Mouse (Mus musculus) heart, embryonic 12.5 days (tissue): Measurements from ENCODE around the gene Snx3. TPM values are rescaled to one million over a fixed set of nuclear protein-coding genes. Genes with fewer than 3 reads are reported as not detected.

Experiments used
- ATAC-seq: fragments of 200-750 bp; cut with Nextera tagmentation; 2 replicates; pipeline ENCODE4 v1.8.0; 2017; ENCODE audit warnings: moderate TSS enrichment, moderate library complexity; ENCODE audit not compliant: insufficient number of reproducible peaks, low FRiP score
- H3K27ac ChIP-seq: fragments of 300-500 bp; sonication (generic); 2 replicates; pipeline ENCODE4 v1.5.1; 2016; ENCODE audit warnings: mild to moderate bottlenecking, moderate library complexity; ENCODE audit not compliant: poor library complexity, severe bottlenecking
- H3K27me3 ChIP-seq: fragments of 300-500 bp; sonication (generic); replicated peaks from 2 replicates; pipeline ENCODE4 v1.6.1; 2016; ENCODE audit warnings: mild to moderate bottlenecking, moderate library complexity
- H3K36me3 ChIP-seq: fragments of 300-500 bp; sonication (generic); 2 replicates; pipeline ENCODE4 v1.6.1; 2016; ENCODE audit warnings: mild to moderate bottlenecking, moderate library complexity
- H3K4me1 ChIP-seq: fragments of 300-500 bp; sonication (generic); replicated peaks from 2 replicates; pipeline ENCODE4 v1.6.1; 2016; ENCODE audit warnings: mild to moderate bottlenecking
- H3K4me2 ChIP-seq: fragments of 300-500 bp; sonication (generic); 2 replicates; pipeline ENCODE4 v1.6.1; 2016; ENCODE audit warnings: mild to moderate bottlenecking, moderate library complexity
- H3K4me3 ChIP-seq: fragments of 300-500 bp; sonication (generic); 2 replicates; pipeline ENCODE4 v1.5.1; 2016; ENCODE audit warnings: mild to moderate bottlenecking
- H3K9ac ChIP-seq: fragments of 300-500 bp; sonication (generic); 2 replicates; pipeline ENCODE4 v1.6.1; 2016; ENCODE audit warnings: mild to moderate bottlenecking, moderate library complexity
- H3K9me3 ChIP-seq: fragments of 300-500 bp; sonication (generic); replicated peaks from 2 replicates; pipeline ENCODE4 v1.6.1; 2016; ENCODE audit warnings: mild to moderate bottlenecking, moderate library complexity
- WGBS: fragments of 180-500 bp; shearing (Covaris S2); methylation state at CpG from one replicate; pipeline ENCODE4 v1.1.7; 2016; 5-methylcytosine and 5-hydroxymethylcytosine counted together
- polyA plus RNA-seq: library from polyadenylated mRNA; unstranded; fragments of >200 nt; fragmentation: Nextera tagmentation; extraction: Ambion mirVana; gene quantifications from 2 replicates; pipeline ENCODE4 v1.2.1, GENCODE M21; 2016

Gene Snx3
- polyA plus RNA-seq, 1 experiment from 2014 or later = 353 TPM

DNA sequence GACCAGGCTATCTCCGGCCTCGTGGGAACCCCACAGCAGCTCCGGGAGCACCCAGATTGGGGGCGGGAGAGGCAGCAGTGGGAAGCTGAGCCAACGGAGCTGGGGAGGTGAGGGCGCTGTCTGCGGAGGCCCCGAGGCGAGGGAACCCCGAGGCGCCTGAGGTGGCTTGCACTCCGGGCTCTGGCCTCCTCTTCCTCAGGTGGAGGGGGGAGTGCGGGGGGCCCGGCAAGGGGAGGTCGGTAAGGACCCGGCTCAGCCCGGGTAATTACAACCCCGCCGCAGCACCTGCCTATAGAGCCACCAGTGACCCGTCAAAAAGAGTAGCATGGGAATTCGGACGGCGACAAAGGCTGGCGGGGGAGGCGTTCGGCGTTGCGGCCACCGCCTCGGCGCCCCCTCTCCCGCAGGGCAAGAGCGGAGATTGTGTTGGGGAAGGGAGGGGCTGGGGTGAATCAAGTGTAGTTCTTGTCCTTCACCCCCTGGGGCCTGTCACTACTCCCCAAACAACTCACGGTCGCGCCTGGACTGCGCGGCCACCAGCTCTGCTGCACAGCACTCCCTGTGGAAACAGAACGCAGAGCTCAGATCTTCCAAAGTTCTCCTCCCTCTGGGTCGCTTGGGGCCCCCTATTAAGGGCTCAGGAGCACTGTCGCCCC, 77.8 kb downstream of the Snx3 start:
- Histone ChIP-seq H3K9me3 (no peaks in the 10 kb centered on the region), H3K4me2 (peak overlapping the region; percentile 55), H3K4me1 (peaks cover 42% of the 10 kb centered on the region), H3K27me3 (peaks cover 91% of the 10 kb centered on the region), H3K36me3 (no peaks in the 10 kb centered on the region), H3K4me3 (peak overlapping the region; percentile 29), H3K9ac (no peak overlapping the region), H3K27ac (no peak overlapping the region)
- no peak for ATAC-seq
- WGBS = under 1% methylated on average over 39 of the region's 41 CpGs

DNA sequence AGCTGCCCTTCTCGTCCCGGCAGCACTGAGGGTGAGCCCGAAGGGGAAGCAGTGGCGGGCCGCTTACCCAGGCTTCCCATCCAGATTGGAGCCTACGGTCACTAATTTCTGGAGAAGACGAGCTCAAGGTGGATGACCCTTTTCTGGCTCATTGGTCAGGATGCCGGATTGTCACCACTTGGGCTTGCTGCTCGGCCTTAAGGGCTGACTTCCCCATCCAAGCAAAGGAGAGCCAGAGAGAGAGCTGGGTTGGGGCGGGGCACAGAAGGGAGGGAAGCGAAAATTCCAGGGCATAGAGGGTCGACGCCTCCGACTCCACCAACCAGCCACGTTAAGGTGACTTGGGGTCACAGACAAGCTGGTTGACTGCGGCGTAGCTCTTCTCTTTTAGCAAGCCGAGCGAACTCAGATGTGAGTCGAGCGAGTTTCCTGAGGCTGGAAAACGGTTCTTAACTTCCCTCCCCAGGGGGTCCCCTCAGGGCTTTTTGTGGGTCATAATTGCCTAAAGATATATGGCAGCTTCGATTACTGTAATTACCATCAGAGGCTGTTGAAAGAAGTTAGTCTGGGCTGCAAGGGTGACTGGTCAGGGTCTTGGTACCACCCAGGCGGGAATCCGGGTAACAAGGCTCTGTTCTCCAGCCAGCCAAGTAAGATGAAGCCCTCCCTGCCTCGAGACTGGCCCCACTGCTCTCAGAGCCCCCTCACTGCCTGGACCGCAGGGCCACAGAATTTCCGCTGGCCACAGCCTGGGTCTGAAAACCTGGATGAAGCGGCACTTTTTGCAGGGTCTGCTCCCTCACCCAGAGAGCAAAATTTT, 78.5 kb downstream of the Snx3 start:
- H3K36me3 ChIP-seq = no peaks in the 10 kb centered on the region
- ATAC-seq = no peak
- H3K4me1 ChIP-seq = peaks cover 42% of the 10 kb centered on the region
- no peak overlapping the region for H3K27ac ChIP-seq
- H3K4me3 ChIP-seq = peak overlapping the region; percentile 29
- peak overlapping the region; percentile 55 for H3K4me2 ChIP-seq
- peaks cover 91% of the 10 kb centered on the region for H3K27me3 ChIP-seq
- no peaks in the 10 kb centered on the region for H3K9me3 ChIP-seq
- no peak overlapping the region for H3K9ac ChIP-seq
- 2% methylated on average over 29 of the region's 29 CpGs for WGBS

DNA sequence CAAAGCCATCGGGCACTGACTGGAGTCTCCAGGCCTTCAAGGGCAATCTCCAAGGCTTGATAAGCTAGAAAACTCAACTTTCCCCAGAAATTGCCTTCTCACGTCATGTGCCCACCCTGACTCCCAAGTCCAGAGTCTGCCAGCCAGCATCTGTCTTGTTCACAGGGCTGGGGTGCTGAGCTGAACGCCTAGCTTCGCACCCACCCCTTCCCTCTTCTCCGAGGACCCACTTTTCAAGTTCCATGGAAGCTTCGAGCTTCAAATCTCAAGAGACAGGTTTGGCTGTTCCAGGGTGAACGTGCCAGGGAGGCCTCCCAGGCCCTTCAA, 79.1 kb downstream of the Snx3 start:
- Histone ChIP-seq H3K4me2 (no peak overlapping the region), H3K9me3 (no peaks in the 10 kb centered on the region), H3K27ac (no peak overlapping the region), H3K4me1 (peaks cover 42% of the 10 kb centered on the region), H3K27me3 (peaks cover 91% of the 10 kb centered on the region), H3K9ac (no peak overlapping the region), H3K36me3 (no peaks in the 10 kb centered on the region), H3K4me3 (no peak overlapping the region)
- ATAC-seq = no peak
- WGBS = 4% methylated on average over 7 of the region's 7 CpGs

DNA sequence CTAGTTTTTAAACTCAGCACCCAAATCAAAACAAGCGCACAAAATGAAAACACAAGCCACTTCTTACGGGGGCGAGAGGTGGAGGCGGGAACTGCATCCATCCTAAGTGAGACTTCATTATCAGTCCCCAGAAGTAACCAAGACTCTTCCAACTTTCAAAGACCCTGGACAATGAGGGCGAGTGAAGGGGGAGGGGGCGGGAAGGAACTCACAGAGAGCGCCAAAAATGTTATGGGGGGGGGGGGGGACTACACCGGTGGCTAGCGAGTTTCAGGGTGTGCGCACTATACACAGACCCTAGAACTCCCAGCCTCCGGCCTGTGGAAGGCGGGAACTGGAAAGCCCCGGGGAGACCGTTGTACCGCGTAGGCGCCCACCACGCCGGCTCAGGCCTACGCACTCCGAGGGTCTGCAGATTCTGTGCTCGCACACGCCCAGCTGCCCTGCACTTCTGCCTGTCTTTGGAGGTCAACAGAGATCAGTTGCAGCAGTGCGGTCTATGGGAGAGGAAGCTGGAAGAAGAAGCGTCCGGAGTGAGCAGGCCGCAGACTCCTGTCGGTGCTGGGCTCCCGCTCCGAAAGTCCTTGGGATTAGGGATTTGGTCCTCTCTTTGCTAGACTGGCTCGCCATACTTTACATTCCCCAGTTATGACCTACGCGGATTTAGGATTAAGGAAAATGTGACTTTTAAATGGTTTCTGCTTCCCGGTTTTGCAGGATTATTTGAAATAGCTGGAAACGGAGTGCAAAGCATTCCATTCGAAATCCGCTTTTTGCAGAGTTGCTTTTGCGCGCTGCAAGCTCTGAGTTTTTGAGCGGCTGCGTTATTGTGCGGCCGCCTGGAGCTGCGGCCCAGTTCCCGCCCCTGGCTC, 80.1 kb downstream of the Snx3 start:
- 1% methylated on average over 45 of the region's 45 CpGs for WGBS
- Histone ChIP-seq H3K4me3 (peak overlapping the region; percentile 40), H3K4me2 (peak overlapping the region; percentile 60), H3K9ac (no peak overlapping the region), H3K9me3 (0 out of 2 replicates have a peak, but pooled peaks cover 3% of the 10 kb centered on the region), H3K4me1 (peaks cover 42% of the 10 kb centered on the region), H3K36me3 (no peaks in the 10 kb centered on the region), H3K27ac (no peak overlapping the region), H3K27me3 (peaks cover 91% of the 10 kb centered on the region)
- ATAC-seq = no peak

DNA sequence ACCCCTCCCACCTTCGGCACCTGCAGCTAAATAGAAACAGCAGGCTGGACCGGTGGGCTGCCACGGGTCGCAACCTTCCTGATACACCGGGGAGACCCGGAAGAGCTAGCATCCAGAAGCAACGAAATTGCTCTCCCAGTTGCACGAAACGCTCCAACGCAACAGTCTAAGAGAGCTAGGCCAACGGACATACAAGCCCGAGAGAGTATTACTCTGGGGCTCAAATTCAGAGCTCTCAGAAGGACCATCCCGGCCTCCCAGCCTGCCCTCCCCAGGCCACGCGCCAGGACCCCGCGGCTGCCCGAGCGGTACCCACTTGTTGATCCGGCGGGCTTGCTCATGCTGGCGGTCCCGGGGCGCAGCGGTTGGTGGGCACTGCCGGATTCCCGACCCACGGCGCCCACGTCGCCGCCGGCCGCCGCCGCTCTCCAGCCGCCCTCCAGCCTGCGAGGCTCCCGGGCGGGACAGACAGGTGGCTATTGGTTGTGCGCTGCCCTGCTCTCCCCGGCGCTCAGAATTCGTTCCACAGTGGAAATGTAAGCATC, 80.8 kb downstream of the Snx3 start:
- Histone ChIP-seq H3K9me3 (0 out of 2 replicates have a peak, but pooled peaks cover 3% of the 10 kb centered on the region), H3K4me2 (peak overlapping the region; percentile 60)
- WGBS = under 1% methylated on average over 44 of the region's 44 CpGs

DNA sequence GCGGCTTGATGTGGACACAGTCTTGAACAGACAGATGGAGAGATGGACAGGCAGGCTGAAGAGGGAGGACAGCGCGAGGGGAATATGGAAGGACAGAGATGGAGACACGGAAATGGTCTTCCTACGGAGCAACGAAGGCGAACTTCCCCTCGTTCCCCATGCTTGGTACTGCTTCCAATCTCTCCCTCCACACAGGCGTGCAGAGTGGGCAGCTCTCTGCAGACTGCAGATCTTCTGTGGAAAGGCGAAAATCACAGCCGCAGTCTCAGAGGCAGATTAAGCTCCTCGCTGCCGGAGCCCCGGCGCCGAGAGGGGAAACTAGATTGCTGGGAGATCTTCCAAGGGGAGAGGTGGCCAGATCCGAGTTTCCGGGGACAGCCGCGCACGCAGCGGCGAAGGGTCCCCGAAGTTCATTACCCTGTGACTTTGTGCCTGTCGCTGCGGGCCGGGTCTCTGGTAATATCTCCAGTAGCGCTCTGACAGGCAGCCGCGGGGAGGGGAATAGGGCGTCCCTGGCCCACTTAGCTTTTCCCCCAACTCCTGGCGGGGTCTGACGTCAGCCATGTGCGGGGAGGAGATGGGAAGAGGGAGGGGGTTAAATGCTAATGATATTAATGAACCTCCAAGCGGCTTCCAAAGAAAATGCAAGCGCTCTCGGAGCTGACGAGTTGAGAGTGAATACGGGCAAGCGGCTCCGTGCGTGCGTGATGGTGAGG, 81.5 kb downstream of the Snx3 start, which contains the start of the genes Nr2e1 and Ostm1:
TSS of gene Nr2e1 (minus strand) at position 476 of the 716 bp plus-strand sequence.
TSS of gene Ostm1 (plus strand) at position 666 of the 716 bp plus-strand sequence.
- peak within 1 kb of the TSS; percentile 60 for H3K4me2 ChIP-seq
- peaks cover 42% of the 10 kb centered on the region for H3K4me1 ChIP-seq
- no peak within 1 kb of the TSS for H3K27ac ChIP-seq
- peaks cover 91% of the 10 kb centered on the region for H3K27me3 ChIP-seq
- under 1% methylated on average over 43 of the region's 43 CpGs for WGBS
- H3K9ac ChIP-seq = no peak within 1 kb of the TSS
- ATAC-seq = no peak
- H3K36me3 ChIP-seq = no peaks in the 10 kb centered on the region
- peak within 1 kb of the TSS; percentile 40 for H3K4me3 ChIP-seq
- 0 out of 2 replicates have a peak, but pooled peaks cover 3% of the 10 kb centered on the region for H3K9me3 ChIP-seq

More for the DNA sequence above, 80.8 kb downstream of the Snx3 start:
- Histone ChIP-seq H3K4me1 (peaks cover 42% of the 10 kb centered on the region), H3K36me3 (no peaks in the 10 kb centered on the region), H3K27ac (no peak overlapping the region), H3K27me3 (peaks cover 91% of the 10 kb centered on the region), H3K9ac (no peak overlapping the region), H3K4me3 (peak overlapping the region; percentile 40)
- ATAC-seq = no peak

DNA sequence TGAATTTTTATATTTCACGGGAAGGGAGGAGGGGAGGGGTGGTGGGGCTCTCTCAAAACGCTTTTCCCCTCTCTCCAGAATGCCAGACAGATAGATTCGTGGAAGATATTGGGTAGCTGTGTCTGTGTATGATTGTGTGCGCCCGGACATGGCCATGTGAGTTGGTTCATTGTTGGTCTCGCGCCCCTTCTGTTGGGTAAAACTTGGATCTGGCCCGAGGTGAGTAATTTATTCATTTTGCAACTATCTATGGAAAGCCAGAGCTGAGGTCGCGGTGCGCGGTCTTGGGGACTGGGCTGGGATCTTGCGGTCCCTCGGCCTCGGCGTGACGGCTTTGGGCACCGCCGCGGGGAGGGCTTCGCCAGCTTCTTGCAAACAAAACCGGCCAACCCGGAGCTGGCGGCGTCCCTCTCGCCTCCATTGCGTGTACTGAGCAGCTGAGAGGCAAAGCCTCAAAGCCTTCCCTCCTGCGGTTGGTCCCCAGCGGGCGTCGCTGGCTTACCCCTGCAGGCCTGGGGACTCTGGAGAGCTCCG, 82.1 kb downstream of the Snx3 start:
- no peak for ATAC-seq
- H3K9me3 ChIP-seq = 0 out of 2 replicates have a peak, but pooled peaks cover 3% of the 10 kb centered on the region

DNA sequence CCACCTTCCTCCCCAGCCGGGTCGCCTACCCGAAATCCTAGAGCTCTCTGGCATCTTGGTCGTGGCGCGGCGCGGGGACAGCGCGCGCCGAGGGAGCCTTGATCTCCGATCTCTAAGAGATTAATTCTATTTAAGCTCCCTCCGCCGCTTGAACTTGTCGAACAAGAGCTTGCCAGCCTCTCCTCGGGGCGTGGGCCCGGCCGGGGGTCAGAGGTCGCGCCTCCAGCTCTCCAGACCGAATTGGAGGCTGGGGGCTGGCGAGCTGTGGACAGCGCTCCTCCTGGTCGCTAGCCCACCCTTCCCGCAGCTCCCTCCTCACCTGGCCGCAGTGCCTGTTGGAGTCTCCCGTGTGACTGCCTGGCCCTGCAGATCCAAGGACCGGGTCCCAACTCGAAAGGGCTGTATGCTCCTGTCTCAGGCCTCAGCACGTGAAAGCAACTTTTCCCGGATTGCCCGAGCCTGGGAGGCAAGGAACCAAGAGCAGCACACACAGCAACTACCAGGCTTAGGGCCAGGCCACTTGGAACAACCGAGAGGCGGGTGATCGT, 82.7 kb downstream of the Snx3 start:
- Histone ChIP-seq H3K4me3 (peak overlapping the region; percentile 40), H3K9me3 (0 out of 2 replicates have a peak, but pooled peaks cover 3% of the 10 kb centered on the region), H3K27me3 (peaks cover 93% of the 10 kb centered on the region), H3K36me3 (no peaks in the 10 kb centered on the region), H3K9ac (no peak overlapping the region), H3K4me2 (peak overlapping the region; percentile 60), H3K4me1 (peaks cover 39% of the 10 kb centered on the region), H3K27ac (no peak overlapping the region)
- no peak for ATAC-seq
- WGBS = under 1% methylated on average over 37 of the region's 37 CpGs

More for the DNA sequence above, 82.1 kb downstream of the Snx3 start:
- Histone ChIP-seq H3K27ac (no peak overlapping the region), H3K4me3 (peak overlapping the region; percentile 40), H3K27me3 (peaks cover 95% of the 10 kb centered on the region), H3K4me2 (peak overlapping the region; percentile 60), H3K9ac (no peak overlapping the region), H3K36me3 (no peaks in the 10 kb centered on the region), H3K4me1 (peaks cover 42% of the 10 kb centered on the region)
- WGBS = under 1% methylated on average over 32 of the region's 32 CpGs
